Mouse (Mus musculus) ES-E14 (cell line): ENCODE results near the gene Akap7.

Experiments
- CHD2 ChIP-seq: IDR thresholded peaks from 2 replicates; pipeline ENCODE4 v1.6.1; 2014; ENCODE audit warnings: mild to moderate bottlenecking, low read depth, low read length, inconsistent platforms
- ZC3H11A ChIP-seq: IDR thresholded peaks from 2 replicates; pipeline ENCODE4 v1.6.1; 2012; ENCODE audit warnings: low read depth, mild to moderate bottlenecking, inconsistent platforms, low read length, borderline replicate concordance

DNA sequence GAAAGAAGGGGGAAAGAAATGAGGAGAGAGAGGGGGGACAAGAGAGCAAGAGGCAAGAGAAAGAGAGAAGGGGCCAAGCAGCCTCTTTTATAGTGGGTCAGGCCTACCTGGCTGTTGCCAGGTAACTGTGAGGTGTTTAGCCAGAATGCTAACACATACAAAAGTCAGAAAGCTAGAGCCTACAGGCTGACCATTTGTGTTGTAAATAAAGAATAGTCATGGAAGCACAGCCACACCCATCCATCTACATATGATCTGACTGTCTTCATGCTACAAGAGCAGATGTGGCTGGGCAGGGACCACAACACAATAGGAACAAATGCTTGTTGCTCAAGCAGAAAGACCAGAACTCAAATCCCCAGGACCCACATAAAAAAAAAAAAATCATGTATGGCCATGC lies 11.9 kb upstream of the Akap7 start:
- TF ChIP-seq CHD2 (no peak), ZC3H11A (no peak)
